Mouse (Mus musculus) heart, embryonic 12.5 days (tissue): ENCODE measurements at regions not wholly inside any gene's neighbourhood (a gene's known extent, or its start where the extent isn't known, plus 50 kb on each side); places are given as distances from the start of the nearest gene placed in this dataset.
A peak's percentile ranks its signal among the peaks of the same experiment; 100 is the strongest.

Experiments used
- ATAC-seq: fragments of 200-750 bp; cut with Nextera tagmentation; 2 replicates; pipeline ENCODE4 v1.8.0; 2017; ENCODE audit warnings: moderate TSS enrichment, moderate library complexity; ENCODE audit not compliant: insufficient number of reproducible peaks, low FRiP score
- H3K27ac ChIP-seq: fragments of 300-500 bp; sonication (generic); 2 replicates; pipeline ENCODE4 v1.5.1; 2016; ENCODE audit warnings: mild to moderate bottlenecking, moderate library complexity; ENCODE audit not compliant: poor library complexity, severe bottlenecking
- H3K27me3 ChIP-seq: fragments of 300-500 bp; sonication (generic); replicated peaks from 2 replicates; pipeline ENCODE4 v1.6.1; 2016; ENCODE audit warnings: mild to moderate bottlenecking, moderate library complexity
- H3K36me3 ChIP-seq: fragments of 300-500 bp; sonication (generic); 2 replicates; pipeline ENCODE4 v1.6.1; 2016; ENCODE audit warnings: mild to moderate bottlenecking, moderate library complexity
- H3K4me1 ChIP-seq: fragments of 300-500 bp; sonication (generic); replicated peaks from 2 replicates; pipeline ENCODE4 v1.6.1; 2016; ENCODE audit warnings: mild to moderate bottlenecking
- H3K4me2 ChIP-seq: fragments of 300-500 bp; sonication (generic); 2 replicates; pipeline ENCODE4 v1.6.1; 2016; ENCODE audit warnings: mild to moderate bottlenecking, moderate library complexity
- H3K4me3 ChIP-seq: fragments of 300-500 bp; sonication (generic); 2 replicates; pipeline ENCODE4 v1.5.1; 2016; ENCODE audit warnings: mild to moderate bottlenecking
- H3K9ac ChIP-seq: fragments of 300-500 bp; sonication (generic); 2 replicates; pipeline ENCODE4 v1.6.1; 2016; ENCODE audit warnings: mild to moderate bottlenecking, moderate library complexity
- H3K9me3 ChIP-seq: fragments of 300-500 bp; sonication (generic); replicated peaks from 2 replicates; pipeline ENCODE4 v1.6.1; 2016; ENCODE audit warnings: mild to moderate bottlenecking, moderate library complexity
- WGBS: fragments of 180-500 bp; shearing (Covaris S2); methylation state at CpG from one replicate; pipeline ENCODE4 v1.1.7; 2016; 5-methylcytosine and 5-hydroxymethylcytosine counted together

- no peak for ATAC-seq
- no peak overlapping the region for H3K9ac ChIP-seq
- H3K4me2 ChIP-seq, result no peak overlapping the region
- H3K36me3 ChIP-seq, result no peaks in the 10 kb centered on the region
- H3K4me3 ChIP-seq, result no peak overlapping the region
- no peaks in the 10 kb centered on the region for H3K9me3 ChIP-seq
- 62% methylated on average over 4 of the region's 4 CpGs for WGBS
- H3K27me3 ChIP-seq, result no peaks in the 10 kb centered on the region
- H3K4me1 ChIP-seq, result no peaks in the 10 kb centered on the region
- no peak overlapping the region for H3K27ac ChIP-seq
Measured at GRCm38 (mm10) chr5:4697346-4698095, 60.3 kb downstream of the Fzd1 start.

GRCm38 (mm10) chr5:4696701-4697100 lies 61.1 kb downstream of the Fzd1 start:
- Histone ChIP-seq H3K36me3 (no peaks in the 10 kb centered on the region), H3K27ac (no peak overlapping the region), H3K4me3 (no peak overlapping the region), H3K4me1 (no peaks in the 10 kb centered on the region), H3K4me2 (no peak overlapping the region), H3K27me3 (no peaks in the 10 kb centered on the region), H3K9ac (no peak overlapping the region), H3K9me3 (no peaks in the 10 kb centered on the region)
- ATAC-seq, result no peak

GRCm38 (mm10) chr5:4689130-4689529 lies 68.7 kb downstream of the Fzd1 start:
- Histone ChIP-seq H3K9me3 (no peaks in the 10 kb centered on the region), H3K4me2 (no peak overlapping the region), H3K4me3 (no peak overlapping the region), H3K9ac (no peak overlapping the region), H3K36me3 (no peaks in the 10 kb centered on the region), H3K27me3 (no peaks in the 10 kb centered on the region), H3K27ac (no peak overlapping the region), H3K4me1 (peaks cover 10% of the 10 kb centered on the region)
- WGBS, result 47% methylated on average over 2 of the region's 2 CpGs
- ATAC-seq, result no peak

DNA sequence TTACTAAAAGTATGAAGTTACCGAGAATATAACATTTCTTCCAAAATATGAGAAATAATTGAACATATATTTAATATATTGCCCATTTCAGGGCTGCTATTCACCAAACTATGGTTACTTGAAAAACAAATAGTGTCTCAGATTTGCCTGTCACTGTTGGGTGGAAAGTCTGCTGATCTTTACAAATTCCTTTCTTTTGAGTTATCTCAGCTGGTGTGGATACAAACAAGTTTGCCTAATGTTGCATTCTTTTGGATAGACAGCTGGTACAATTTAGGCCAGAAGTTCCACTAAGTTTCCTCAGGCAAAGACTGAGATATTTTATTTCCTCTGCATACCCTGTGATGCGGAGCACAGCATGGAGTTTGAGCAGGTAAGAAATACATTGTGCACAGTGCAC lies 82.5 kb downstream of the Fzd1 start:
- no peaks in the 10 kb centered on the region for H3K9me3 ChIP-seq
- H3K36me3 ChIP-seq, result no peaks in the 10 kb centered on the region
- no peak overlapping the region for H3K27ac ChIP-seq
- 72% methylated on average over 2 of the region's 2 CpGs for WGBS
- H3K4me3 ChIP-seq, result no peak overlapping the region
- no peaks in the 10 kb centered on the region for H3K4me1 ChIP-seq
- H3K27me3 ChIP-seq, result no peaks in the 10 kb centered on the region
- no peak overlapping the region for H3K4me2 ChIP-seq
- H3K9ac ChIP-seq, result no peak overlapping the region
- ATAC-seq, result no peak

DNA sequence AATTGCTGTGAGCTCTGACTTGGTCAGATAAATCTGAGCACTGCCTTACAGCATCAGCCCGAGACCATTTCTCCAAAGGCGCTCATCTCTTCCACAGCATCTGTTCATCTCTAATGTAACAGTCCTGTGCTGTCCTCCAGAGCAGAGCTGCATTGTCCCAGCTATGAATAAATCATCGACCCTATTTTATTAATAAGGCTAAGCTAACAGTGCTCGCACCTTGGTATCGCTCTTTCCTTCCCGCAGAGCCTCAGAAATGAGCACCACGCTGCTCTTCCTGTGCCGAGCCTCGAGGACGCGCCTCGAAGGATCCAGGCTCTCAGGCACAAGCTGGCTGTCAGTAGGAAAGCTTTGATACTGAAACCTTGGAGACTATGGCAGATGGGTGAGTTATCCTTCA lies 91.5 kb downstream of the Fzd1 start:
- Histone ChIP-seq H3K9me3 (no peaks in the 10 kb centered on the region), H3K4me3 (no peak overlapping the region), H3K27me3 (no peaks in the 10 kb centered on the region), H3K4me2 (no peak overlapping the region), H3K27ac (no peak overlapping the region), H3K9ac (no peak overlapping the region), H3K4me1 (peaks cover 9% of the 10 kb centered on the region), H3K36me3 (no peaks in the 10 kb centered on the region)
- ATAC-seq, result no peak
- WGBS, result 72% methylated on average over 12 of the region's 12 CpGs

DNA sequence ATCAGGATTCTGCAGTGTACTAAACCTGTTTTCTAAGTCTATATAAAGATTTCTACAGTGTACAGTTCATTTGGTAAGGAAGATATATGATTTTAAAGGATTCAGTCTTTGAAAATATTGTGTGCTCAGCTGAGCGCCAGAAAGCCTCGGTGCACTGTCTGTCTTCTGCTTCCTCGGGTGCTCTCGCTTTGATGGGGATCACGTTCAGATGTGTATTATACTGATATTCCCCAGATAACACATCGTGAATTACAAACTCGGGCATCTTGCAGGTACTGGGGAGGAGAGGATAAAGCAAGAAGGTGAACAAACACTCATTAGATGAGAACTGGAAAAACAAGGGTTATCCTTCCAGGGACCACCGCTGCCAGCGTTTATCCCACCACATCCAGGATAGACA lies 91.9 kb downstream of the Fzd1 start:
- ATAC-seq, result no peak
- no peak overlapping the region for H3K27ac ChIP-seq
- H3K27me3 ChIP-seq, result no peaks in the 10 kb centered on the region
- H3K36me3 ChIP-seq, result no peaks in the 10 kb centered on the region
- no peak overlapping the region for H3K4me2 ChIP-seq
- peaks cover 10% of the 10 kb centered on the region for H3K4me1 ChIP-seq
- WGBS, result 78% methylated on average over 9 of the region's 9 CpGs
- H3K9me3 ChIP-seq, result no peaks in the 10 kb centered on the region
- H3K9ac ChIP-seq, result no peak overlapping the region
- no peak overlapping the region for H3K4me3 ChIP-seq

DNA sequence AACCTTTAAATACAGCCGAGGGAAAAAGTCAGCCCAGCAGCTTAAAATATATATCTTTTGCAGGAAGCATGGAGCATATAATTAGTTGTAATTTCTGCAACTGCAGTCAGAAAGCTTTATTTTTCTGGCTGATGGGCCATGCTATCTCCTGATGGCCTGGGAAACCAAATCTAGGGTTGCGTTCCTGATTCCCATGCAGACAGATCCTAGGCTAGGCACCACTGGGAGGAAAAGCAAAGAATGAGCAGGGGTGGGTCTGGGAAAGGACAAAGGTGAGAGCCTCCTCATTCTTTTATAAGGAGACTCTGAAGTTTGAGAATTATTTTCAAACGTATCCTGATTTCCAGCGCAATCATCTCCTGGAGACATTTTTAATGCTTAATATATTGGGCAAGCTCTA lies 92.9 kb downstream of the Fzd1 start:
- H3K4me2 ChIP-seq, result no peak overlapping the region
- no peak overlapping the region for H3K27ac ChIP-seq
- H3K36me3 ChIP-seq, result no peaks in the 10 kb centered on the region
- no peak overlapping the region for H3K9ac ChIP-seq
- H3K4me1 ChIP-seq, result peaks cover 10% of the 10 kb centered on the region
- no peak for ATAC-seq
- H3K9me3 ChIP-seq, result no peaks in the 10 kb centered on the region
- H3K27me3 ChIP-seq, result no peaks in the 10 kb centered on the region
- 71% methylated on average over 4 of the region's 4 CpGs for WGBS
- no peak overlapping the region for H3K4me3 ChIP-seq

- Histone ChIP-seq H3K4me1 (peaks cover 10% of the 10 kb centered on the region), H3K27ac (no peak overlapping the region), H3K9me3 (no peaks in the 10 kb centered on the region), H3K4me2 (no peak overlapping the region), H3K9ac (no peak overlapping the region), H3K36me3 (no peaks in the 10 kb centered on the region), H3K27me3 (no peaks in the 10 kb centered on the region), H3K4me3 (no peak overlapping the region)
- ATAC-seq, result no peak
- 60% methylated on average over 10 of the region's 10 CpGs for WGBS
Measured at GRCm38 (mm10) chr5:4664488-4664887, 93.3 kb downstream of the Fzd1 start.

DNA sequence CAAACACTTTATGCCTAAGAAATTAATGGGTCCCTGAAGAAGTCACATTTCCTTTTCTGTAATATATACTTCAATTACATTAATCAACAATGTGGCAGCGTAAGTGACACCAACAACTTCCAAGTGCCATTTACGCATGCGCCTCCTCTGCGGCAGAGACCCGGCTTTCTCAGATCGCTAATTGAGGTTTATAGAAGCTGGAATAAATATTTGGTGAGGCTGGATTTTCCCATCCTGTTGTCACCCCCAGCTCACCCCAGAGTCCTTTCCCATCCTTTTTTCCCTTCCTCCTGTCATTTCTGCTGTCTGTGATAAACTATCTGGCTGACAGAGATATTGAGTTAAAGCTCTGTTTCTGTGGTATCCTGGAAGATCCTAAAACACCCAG lies 95.6 kb downstream of the Fzd1 start:
- ATAC-seq, result no peak
- no peak overlapping the region for H3K4me3 ChIP-seq

GRCm38 (mm10) chr5:4661420-4662197 lies 96.2 kb downstream of the Fzd1 start:
- Histone ChIP-seq H3K9me3 (0 out of 2 replicates have a peak, but pooled peaks cover 2% of the 10 kb centered on the region), H3K36me3 (no peaks in the 10 kb centered on the region), H3K9ac (no peak overlapping the region), H3K4me2 (peak overlapping the region; percentile 17), H3K27ac (no peak overlapping the region), H3K27me3 (no peaks in the 10 kb centered on the region), H3K4me1 (peaks cover 10% of the 10 kb centered on the region), H3K4me3 (no peak overlapping the region)
- WGBS, result 47% methylated on average over 12 of the region's 12 CpGs
- no peak for ATAC-seq

More for the DNA sequence above, 95.6 kb downstream of the Fzd1 start:
- 79% methylated on average over 6 of the region's 6 CpGs for WGBS
- H3K4me2 ChIP-seq, result no peak overlapping the region
- no peak overlapping the region for H3K27ac ChIP-seq
- no peaks in the 10 kb centered on the region for H3K36me3 ChIP-seq
- H3K9me3 ChIP-seq, result no peaks in the 10 kb centered on the region
- no peak overlapping the region for H3K9ac ChIP-seq
- H3K4me1 ChIP-seq, result peaks cover 10% of the 10 kb centered on the region
- H3K27me3 ChIP-seq, result no peaks in the 10 kb centered on the region

DNA sequence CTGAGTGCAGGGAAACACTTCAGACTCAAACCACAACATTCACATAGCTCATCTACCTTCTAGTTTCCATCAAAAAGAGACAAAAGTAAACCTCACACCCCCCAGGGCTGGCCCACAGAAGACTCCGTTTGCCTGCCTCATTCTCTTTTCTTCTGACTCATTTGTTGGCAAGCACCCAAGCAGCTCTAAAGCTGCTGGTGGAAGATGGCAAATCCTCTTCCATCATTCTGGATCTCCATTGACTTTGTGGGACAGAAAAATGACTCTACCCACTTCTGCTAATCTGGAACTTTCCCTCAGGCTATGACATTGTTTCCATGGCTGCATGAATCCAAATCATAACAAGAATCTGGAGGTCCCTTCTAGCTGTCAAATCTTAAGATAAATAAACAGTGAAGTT lies 99.9 kb downstream of the Fzd1 start:
- Histone ChIP-seq H3K9me3 (0 out of 2 replicates have a peak, but pooled peaks cover 2% of the 10 kb centered on the region), H3K36me3 (no peaks in the 10 kb centered on the region), H3K27ac (no peak overlapping the region), H3K9ac (no peak overlapping the region), H3K4me3 (no peak overlapping the region), H3K27me3 (no peaks in the 10 kb centered on the region), H3K4me1 (peaks cover 10% of the 10 kb centered on the region), H3K4me2 (no peak overlapping the region)
- WGBS, result 26% methylated on average over 1 of the region's 1 CpGs
- no peak for ATAC-seq
